Mouse (Mus musculus) layer of hippocampus, postnatal 10 days (tissue): Measurements from ENCODE around the gene Golga1. TPM values are rescaled to one million over a fixed set of nuclear protein-coding genes. Genes with fewer than 3 reads are reported as not detected.

Experiments used
- DNase-seq, 2 experiments: peaks; one replicate each; pipeline ENCODE4 v3.0.0; 2021; ENCODE audit warnings: low spot score in 2 of 2
- total RNA-seq, 2 experiments: library from RNA; stranded (reverse); gene quantifications; 2 replicates each; pipeline ENCODE4 v1.2.3; 2021

Golga1 gene
- total RNA-seq, 2 experiments from 2014 or later, result 31.1 to 32.0 TPM

DNA sequence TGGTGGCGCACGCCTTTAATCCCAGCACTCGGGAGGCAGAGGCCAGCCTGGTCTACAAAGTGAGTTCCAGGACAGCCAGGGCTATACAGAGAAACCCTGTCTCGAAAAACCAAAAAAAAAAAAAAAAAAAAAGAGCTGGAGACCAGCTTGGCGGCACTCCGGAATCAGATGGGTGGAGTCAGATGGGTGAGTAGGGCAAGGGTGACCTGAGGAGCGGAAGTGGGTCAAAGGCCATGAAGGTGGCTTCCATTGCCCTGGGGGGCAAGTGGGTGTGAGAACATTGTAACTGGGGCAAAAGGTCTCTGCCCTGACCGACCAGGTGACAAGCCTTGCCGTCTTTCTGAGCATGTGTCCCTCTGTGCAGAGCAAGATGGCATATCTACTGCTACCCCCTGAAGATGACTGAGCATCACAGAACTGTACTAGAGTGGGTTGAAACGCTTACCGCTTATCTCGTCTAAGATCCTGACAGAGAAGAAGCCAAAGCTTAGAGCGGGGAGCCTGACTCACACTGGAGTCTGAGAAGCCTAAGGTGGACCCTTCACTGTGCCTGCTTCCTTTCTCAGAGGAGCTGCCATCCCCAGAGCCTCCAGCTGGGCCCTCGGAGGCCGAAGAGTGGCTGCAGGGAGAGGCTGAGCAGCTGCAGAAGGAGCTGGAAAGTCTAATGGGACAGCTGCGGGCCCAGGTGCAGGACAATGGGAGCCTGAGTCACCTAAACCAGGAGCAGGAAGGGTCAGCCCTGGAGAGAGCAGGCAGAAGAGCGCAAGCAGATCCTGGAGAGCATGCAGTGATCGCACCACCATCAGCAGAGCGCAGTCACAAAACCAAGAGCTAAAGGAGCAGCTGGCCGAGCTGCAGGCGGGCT lies 89.2 kb downstream of the Golga1 start:
- DNase-seq, result no peak

DNA sequence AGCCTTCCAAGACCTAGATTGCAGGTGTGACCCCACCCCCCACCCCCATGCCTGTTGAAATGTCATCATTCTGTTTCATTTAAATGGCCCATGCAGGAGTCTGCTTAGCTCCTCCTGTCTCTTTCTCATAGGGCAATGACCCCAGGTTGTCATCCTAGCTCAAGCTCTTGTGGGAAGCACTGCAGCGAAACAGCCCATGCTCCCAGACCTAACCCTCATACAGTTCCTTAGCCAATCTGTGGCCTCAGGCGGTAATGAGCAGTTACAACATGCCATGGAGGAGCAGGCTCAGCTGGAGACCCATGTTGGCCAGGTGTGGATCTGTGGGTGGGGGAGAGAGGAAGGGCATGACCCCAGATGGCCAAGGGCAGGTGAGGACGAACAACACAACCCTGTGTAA lies 90.2 kb downstream of the Golga1 start:
- DNase-seq, result no peak

DNA sequence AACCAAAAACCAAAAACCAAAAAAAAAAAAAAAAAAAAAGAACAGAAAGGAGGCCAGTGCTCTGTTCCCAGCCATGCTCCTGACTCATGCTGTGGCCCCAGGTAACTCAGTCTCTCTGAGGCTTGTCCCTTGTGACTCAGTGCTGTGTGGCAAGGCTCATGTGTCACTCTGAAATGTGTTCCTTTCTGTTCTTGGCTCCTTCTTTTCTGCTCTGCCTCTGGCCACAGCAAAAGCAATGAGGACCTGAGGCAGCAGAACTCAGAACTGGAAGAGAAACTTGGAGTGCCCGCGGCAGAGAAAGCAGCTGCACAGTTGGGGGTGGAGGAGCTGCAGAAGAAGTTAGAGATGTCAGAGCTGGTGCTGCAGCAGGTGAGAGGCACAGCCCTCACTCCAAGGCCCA lies 91.2 kb downstream of the Golga1 start:
- DNase-seq, result no peak

GRCm38 (mm10) chr2:38973701-38974100 lies 91.6 kb downstream of the Golga1 start:
- no peak for DNase-seq

GRCm38 (mm10) chr2:38973223-38973622 lies 92.1 kb downstream of the Golga1 start:
- no peak for DNase-seq

GRCm38 (mm10) chr2:38970057-38970456 lies 95.3 kb downstream of the Golga1 start:
- no peak for DNase-seq

- no peak for DNase-seq
Observed at GRCm38 (mm10) chr2:38969650-38970049, 95.7 kb downstream of the Golga1 start.

Other genes with a start within 250 kb of the Golga1 start
- 1 to 10 TPM; 3.8 to 4.2 TPM for gene Nr6a1, start 137.9 kb downstream of the Golga1 start, total RNA-seq
- gene Olfml2a, start 133.6 kb downstream of the Golga1 start, total RNA-seq, result 1 to 10 TPM; 3.2 to 4.7 TPM
- under 1 TPM; 0.73 to 0.80 TPM for gene Wdr38, start 68.1 kb downstream of the Golga1 start, total RNA-seq
- 100 to 1,000 TPM in 1 of 2 experiments, 10 to 100 TPM in 1; 87.7 to 102 TPM for gene Arpc5l, start 60.2 kb downstream of the Golga1 start, total RNA-seq
- 100 to 1,000 TPM; 308 to 382 TPM for gene Rpl35, start 59.9 kb downstream of the Golga1 start, total RNA-seq
- gene Scai, start 125.2 kb upstream of the Golga1 start, total RNA-seq, result 10 to 100 TPM; 84.7 to 94.4 TPM
- 10 to 100 TPM; 68.3 to 74.9 TPM for gene Ppp6c, start 160.9 kb upstream of the Golga1 start, total RNA-seq